In genomic region chr1:168708161-168708865, GRCm38 (mm10) we compare ENCODE assay signal across 8 mouse cellular contexts.
A peak's percentile ranks its signal among the peaks of the same experiment; 100 is the strongest.
DNase-seq lines count a peak whose midpoint lies in the region; ATAC-seq and TF ChIP-seq lines count a peak whose summit lies in the region.

No protein-coding gene starts in this region.

- TF ChIP-seq POLR2A in small intestine, adult 2 months (IDR thresholded peaks at IDR 0.05; ENCODE audit: low read depth, low read length): no peak

- no peak overlapping the region for H3K9ac ChIP-seq in heart, embryonic 12.5 days
- 0 out of 2 replicates have a peak overlapping the region, but pooled peaks have one; percentile 30 for H3K9ac ChIP-seq in embryonic facial prominence, embryonic 14.5 days (ENCODE audit: low read depth, low read length)
- no peak overlapping the region for H3K9ac ChIP-seq in liver, embryonic 12.5 days

- peaks cover 13% of the 10 kb centered on the region for H3K4me1 ChIP-seq in heart, embryonic 12.5 days (replicated peaks)
- H3K4me1 ChIP-seq in embryonic facial prominence, embryonic 14.5 days (ENCODE audit: control insufficient read depth, insufficient read depth, low read length): peaks cover 17% of the 10 kb centered on the region
- 0 out of 2 replicates have a peak, but pooled peaks cover 2% of the 10 kb centered on the region for H3K4me1 ChIP-seq in liver, embryonic 12.5 days
- H3K4me1 ChIP-seq in small intestine, adult 2 months (ENCODE audit: control insufficient read depth, insufficient read depth, insufficient read length, low read length): no peaks in the 10 kb centered on the region; the same call in none of the 2 replicates

- no peak for DNase-seq in heart, postnatal 25 days (ENCODE audit: low spot score)
- peak; percentile 53 for DNase-seq in embryonic facial prominence, embryonic 14.5 days (ENCODE audit: low spot score)
- peak; percentile 46 for DNase-seq in hindlimb bud, embryonic 11.5 days (ENCODE audit: extremely low spot score, low read depth, low spot score)
- DNase-seq in thymus, adult 18-20 months: no peak
- DNase-seq in cerebellum, adult 18-20 months: no peak

- H3K27me3 ChIP-seq in heart, embryonic 12.5 days (replicated peaks): no peaks in the 10 kb centered on the region
- no peaks in the 10 kb centered on the region for H3K27me3 ChIP-seq in embryonic facial prominence, embryonic 14.5 days (replicated peaks; ENCODE audit: control insufficient read depth, insufficient read depth, low read length)
- no peaks in the 10 kb centered on the region for H3K27me3 ChIP-seq in liver, embryonic 12.5 days (replicated peaks)
- no peaks in the 10 kb centered on the region for H3K27me3 ChIP-seq in small intestine, adult 2 months (ENCODE audit: control insufficient read depth, insufficient read depth, low read length)

- 19% methylated on average over 11 of the region's 11 CpGs for WGBS in heart, embryonic 12.5 days
- WGBS in embryonic facial prominence, embryonic 14.5 days: 25% methylated on average over 11 of the region's 11 CpGs
- 48% methylated on average over 11 of the region's 11 CpGs for WGBS in liver, embryonic 12.5 days (ENCODE audit: insufficient replicate concordance)
- 20% methylated on average over 11 of the region's 11 CpGs for WGBS in small intestine, adult 2 months

- no peak for TF ChIP-seq CTCF in small intestine, adult 2 months (IDR thresholded peaks at IDR 0.05; ENCODE audit: extremely low read depth, insufficient read length, insufficient replicate concordance, low read depth, low read length)

- H3K27ac ChIP-seq in heart, embryonic 12.5 days (ENCODE audit: poor library complexity, severe bottlenecking): peak overlapping the region; percentile 94
- H3K27ac ChIP-seq in embryonic facial prominence, embryonic 14.5 days (replicated peaks; ENCODE audit: low read depth, low read length): peak overlapping the region; percentile 76
- peak overlapping the region; percentile 71 for H3K27ac ChIP-seq in liver, embryonic 12.5 days
- peak overlapping the region; percentile 68 for H3K27ac ChIP-seq in small intestine, adult 2 months (ENCODE audit: insufficient read depth, low read depth, low read length)

- H3K4me2 ChIP-seq in heart, embryonic 12.5 days: peak overlapping the region; percentile 61
- H3K4me2 ChIP-seq in embryonic facial prominence, embryonic 14.5 days (ENCODE audit: low read depth, low read length): peak overlapping the region; percentile 42
- H3K4me2 ChIP-seq in liver, embryonic 12.5 days: peak overlapping the region; percentile 20

- intact Hi-C loops in heart, postnatal 25 days (cut with DNase I): no loop called here

- H3K4me3 ChIP-seq in heart, embryonic 12.5 days: peak overlapping the region; percentile 26
- no peak overlapping the region for H3K4me3 ChIP-seq in embryonic facial prominence, embryonic 14.5 days (ENCODE audit: low read depth, low read length)
- H3K4me3 ChIP-seq in liver, embryonic 12.5 days: no peak overlapping the region
- H3K4me3 ChIP-seq in small intestine, adult 2 months (ENCODE audit: low read depth, low read length): 0 out of 2 replicates have a peak overlapping the region, but pooled peaks have one; percentile 7

- no peaks in the 10 kb centered on the region for H3K9me3 ChIP-seq in heart, embryonic 12.5 days (replicated peaks)
- no peaks in the 10 kb centered on the region for H3K9me3 ChIP-seq in embryonic facial prominence, embryonic 14.5 days (ENCODE audit: control insufficient read depth, low read length)
- no peaks in the 10 kb centered on the region for H3K9me3 ChIP-seq in liver, embryonic 12.5 days (replicated peaks)

- ATAC-seq in heart, embryonic 12.5 days (ENCODE audit: insufficient number of reproducible peaks, low FRiP score): peak; percentile 71
- ATAC-seq in embryonic facial prominence, embryonic 14.5 days (ENCODE audit: low read depth): peak; percentile 70
- no peak for ATAC-seq in liver, embryonic 12.5 days

- H3K36me3 ChIP-seq in heart, embryonic 12.5 days: no peaks in the 10 kb centered on the region
- no peaks in the 10 kb centered on the region for H3K36me3 ChIP-seq in embryonic facial prominence, embryonic 14.5 days (ENCODE audit: control insufficient read depth, insufficient read depth, low read length)
- no peaks in the 10 kb centered on the region for H3K36me3 ChIP-seq in liver, embryonic 12.5 days
- H3K36me3 ChIP-seq in small intestine, adult 2 months (ENCODE audit: control insufficient read depth, insufficient read depth, low read length): no peaks in the 10 kb centered on the region

Comparison
In these comparisons a context has a peak if more than half of its experiments do, and no peak if none do; other contexts are left out.
1. H3K4me3 ChIP-seq: peak in heart, embryonic 12.5 days (single experiment) and small intestine, adult 2 months (single experiment); none in embryonic facial prominence, embryonic 14.5 days (single experiment) and liver, embryonic 12.5 days (single experiment).
2. DNase-seq: peak in embryonic facial prominence, embryonic 14.5 days (single experiment) and hindlimb bud, embryonic 11.5 days (single experiment); none in heart, postnatal 25 days (single experiment), thymus, adult 18-20 months (0 of 2) and cerebellum, adult 18-20 months (0 of 2).
3. Peak in every context shown above with its lines, with median percentiles within 50 percentile points of each other: H3K27ac ChIP-seq and H3K4me2 ChIP-seq.